Mouse (Mus musculus) embryo, embryonic 9.5 days (tissue): ENCODE measurements around the gene Bet1.

Source experiments
- DNase-seq: peaks from one replicate; pipeline ENCODE4 v3.0.0-alpha.2; 2017; ENCODE audit errors: extremely low spot score

The Bet1 gene

DNA sequence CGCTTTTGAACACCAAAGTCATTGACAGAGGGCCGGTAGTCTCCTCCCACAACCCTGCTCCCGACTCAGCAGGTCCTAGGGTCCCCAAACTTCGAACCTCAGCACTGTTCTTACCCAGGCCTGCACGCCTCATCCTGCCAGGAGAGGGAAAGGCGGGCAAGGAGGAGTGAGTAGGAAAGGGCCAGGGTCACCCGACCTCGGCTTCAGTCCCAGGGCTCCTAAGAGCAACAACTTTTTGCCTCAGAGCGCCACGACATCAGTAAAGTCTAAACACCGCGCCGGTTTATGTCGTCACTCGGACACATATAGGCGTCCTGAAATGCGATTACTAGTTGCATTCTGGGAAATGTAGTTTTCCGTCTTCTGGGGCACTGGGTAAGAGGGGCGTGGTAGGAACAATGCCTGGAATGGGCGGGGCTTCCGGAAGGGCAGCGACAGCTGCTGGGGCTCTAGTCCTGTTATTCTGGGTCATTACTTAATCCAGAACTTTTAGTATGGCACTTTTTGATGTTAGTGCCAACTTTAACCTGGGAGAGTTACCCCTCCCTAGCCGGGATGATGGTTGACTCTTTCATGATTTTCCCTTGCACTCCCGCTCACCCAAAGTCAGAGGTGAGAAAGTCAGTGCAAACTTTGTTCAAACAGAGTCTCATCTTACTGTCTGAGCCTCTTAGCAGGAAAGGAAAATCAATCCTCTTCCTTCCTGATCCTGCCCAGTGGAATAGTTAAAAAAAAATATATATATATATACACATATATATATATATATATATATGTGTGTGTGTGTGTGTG is at the start of gene Bet1:
Gene Bet1, minus strand, starts transcription at position 310 of the 792 bp plus-strand sequence.
- DNase-seq: peak; percentile 88

DNA sequence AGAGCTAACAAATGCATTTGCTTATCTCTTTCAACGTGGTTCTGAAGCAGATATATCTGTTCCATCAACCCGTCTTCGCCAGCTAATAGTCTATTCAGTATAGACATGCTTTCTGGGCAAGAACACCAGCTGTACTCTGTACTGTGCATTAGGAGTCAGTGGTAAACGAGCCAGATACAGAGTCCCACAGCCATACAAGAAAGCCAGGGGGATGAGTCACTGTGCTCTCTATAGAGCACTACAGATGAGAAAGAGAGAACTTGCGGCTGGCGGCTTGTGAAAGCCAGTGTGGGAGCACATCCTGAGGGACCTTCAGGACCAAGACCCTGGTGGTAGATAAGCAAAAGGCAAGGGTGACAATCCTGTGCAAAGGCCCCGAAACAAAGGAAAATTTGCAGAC is 45.5 kb upstream of the Bet1 start:
- no peak for DNase-seq

DNA sequence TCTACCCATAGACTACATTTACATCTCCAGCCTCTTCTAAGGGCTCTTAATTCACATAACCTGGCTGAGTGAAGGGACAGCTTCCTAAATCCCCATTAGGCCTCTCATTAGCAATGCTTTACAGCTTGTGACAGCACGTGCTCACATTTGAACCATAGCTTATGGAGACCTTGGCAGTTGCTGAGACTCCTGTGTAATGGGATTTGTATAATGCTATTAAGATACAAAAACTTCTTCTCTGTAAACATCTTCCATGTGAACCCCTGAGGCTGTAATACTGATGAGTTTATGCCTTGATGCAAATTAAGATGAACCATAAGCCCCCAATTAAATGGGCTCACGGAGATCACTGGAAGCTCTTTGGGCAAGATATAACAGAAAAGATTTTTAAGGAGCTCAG is 44.4 kb upstream of the Bet1 start:
- DNase-seq: no peak

DNA sequence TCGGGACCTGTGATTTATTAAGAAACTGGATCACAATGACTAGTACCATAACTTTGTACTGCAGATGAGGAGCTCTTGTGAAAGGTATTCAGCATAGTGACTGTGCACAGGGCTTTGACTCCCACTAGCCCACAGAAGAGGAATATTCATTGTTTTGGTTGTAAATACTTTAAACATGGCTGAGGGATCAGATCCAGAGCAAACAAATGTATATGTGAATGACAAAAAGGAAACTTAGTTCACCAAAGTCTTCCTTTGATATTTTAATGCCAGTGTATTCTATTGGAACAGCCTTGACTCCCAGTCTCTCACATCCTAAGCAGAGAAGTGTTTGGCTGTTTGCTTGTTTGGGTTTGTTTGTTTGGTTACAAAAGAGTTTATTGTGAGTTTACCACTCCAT is 31.8 kb upstream of the Bet1 start:
- DNase-seq: no peak

DNA sequence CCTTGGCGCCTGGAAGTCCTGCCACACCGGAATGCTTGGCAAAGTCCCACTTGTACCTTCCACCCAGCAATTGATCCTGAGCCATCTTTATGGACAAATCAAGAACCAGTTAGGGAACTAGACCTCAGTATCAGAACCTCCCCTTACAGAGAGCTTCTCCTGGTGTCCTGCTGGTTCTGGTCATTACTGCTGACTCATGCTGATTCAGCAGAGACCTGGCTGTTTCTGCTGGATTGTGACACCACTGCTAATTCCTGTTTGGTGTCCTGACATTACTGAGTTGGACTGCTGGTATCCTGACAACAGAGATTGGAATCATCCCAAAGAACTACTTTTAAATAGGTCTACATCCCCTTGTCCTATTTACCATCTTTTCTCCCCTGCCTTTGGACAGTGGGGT is 3.7 kb upstream of the Bet1 start:
- DNase-seq: no peak

DNA sequence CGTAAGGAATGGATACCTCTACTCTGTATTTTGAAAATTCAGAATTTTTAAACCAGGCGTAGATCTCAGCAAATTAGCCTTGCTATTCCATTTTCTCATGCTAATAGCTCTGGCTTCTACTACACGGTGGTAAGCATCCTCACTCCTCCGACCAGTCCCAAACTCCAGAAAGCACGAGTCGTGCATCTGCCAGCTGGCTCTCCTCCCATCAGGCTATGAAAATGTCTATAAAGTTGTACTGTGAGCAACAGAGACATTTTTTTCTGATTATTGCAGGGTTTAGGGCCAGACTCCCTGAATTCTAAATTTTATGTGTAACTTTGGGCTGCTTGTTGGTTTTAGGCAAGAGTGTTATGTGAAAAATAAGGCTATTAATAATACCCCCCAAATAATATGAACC is 14.5 kb downstream of the Bet1 start:
- no peak for DNase-seq

DNA sequence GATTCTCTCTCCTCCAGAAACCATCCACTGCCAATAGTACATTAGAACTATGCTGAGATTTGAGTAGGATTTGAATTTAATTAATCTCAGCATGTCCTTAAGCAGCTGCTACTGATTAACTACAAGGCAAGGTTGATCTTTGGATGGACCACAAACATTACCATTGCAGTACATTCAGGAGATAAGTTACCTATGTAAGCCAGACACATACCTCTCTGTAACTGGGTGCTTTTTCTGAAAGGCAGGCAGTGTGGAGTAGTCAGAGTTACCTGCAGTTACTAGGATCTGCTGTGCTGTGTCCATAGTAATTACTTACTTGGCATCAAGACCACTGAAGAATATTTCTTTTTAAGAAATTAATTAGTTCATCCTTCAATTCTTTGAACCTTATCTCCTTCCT is 17.1 kb downstream of the Bet1 start:
- DNase-seq: no peak

DNA sequence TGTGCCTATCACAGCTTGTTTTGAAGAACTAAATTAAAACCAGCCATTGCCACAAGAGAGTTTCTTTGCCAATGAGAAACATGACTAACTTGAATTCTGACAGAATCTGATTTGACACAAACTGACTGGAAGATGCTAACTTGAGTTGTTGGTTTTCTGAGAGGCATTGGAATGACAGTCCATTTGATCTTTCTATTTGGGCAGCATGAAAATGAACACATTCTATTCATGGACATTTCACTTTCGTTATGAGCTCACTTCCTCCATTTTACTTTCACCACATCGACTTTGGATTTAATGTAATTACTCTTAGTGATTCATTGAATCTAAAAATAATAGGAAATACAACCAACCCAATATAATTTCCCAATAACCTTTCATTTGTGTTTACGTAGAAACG is 32.4 kb downstream of the Bet1 start:
- DNase-seq: no peak

DNA sequence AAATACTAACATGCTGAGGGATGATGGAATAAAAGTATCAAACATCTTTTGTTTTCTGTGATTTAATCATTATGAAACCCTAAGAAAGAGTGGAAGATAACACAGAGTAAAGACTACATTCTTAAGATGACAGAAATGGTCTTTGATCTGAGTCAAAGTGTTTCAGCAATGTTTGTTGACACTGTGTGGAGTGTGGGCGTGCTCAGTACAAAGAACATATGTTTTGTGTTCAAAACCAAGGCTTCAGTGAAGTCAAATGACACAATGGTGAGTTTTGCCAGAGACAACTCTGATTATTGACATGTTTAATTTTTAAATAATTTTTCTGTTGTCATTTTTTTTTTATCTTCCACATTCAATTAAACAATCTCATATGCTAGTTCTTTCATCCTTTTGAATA is 33.9 kb downstream of the Bet1 start:
- no peak for DNase-seq

DNA sequence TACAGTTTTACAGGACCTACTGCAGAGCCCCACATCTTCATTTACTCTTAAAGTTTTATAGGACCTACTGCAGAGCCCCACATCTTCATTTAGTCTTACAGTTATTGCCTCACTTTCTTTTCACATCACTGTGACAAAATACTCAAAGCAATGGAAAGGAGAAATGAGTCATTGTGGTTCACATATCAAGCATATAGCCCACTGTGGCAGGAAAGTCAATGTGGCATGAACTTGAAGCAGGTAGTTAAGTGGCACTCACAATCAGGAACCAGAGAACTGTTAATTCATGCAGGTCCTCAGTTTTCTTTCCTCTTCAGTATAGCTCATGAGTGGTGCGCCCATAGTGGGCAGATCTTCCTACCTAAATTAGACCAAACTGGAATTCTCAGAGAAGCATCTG is 39.6 kb downstream of the Bet1 start:
- no peak for DNase-seq

DNA sequence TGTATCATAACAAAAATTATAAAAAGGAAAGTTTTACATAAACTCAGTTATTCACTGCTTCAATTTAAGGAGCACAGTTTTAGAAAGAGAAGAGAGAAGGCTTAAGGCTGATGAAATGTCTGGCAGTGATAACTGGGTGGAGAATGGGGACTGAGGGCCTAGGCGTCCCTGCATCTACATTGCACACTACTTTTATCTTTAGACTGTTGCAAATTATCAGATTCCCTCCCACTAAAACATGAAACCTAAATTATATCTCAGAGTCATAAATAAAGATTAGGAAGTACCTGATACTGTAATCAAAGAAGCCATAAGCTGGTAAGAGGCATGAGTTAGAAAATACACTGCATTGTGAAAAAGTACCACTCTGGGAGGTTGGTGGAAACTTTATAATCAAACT is 45.0 kb downstream of the Bet1 start:
- no peak for DNase-seq

DNA sequence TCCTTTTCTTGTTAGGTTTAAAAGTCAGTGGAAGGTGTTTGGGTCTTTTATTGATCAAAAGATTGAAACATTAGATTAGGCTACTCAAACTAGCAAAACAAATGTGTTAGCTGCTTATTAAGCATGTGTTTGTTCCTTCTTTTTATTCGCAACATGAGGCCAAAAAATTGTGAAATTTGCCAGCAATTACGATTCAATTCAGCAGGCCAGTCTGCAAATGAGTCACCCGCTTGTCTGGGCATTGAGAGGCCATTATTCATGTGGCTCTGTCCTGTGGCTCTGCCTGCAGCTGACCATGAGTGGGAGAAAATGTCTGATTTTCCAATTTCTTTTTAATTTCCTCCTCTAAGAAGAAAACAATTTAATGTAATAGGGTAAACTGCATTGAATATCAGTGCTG is 55.8 kb downstream of the Bet1 start:
- no peak for DNase-seq
